Mouse (Mus musculus): ENCODE data around the gene Nol10. TPM values are rescaled to one million over a fixed set of nuclear protein-coding genes. Genes with fewer than 3 reads are reported as not detected.

Gene Nol10
- polyA plus RNA-seq, 1 experiment from 2014 or later: 30.6 TPM

GRCm38 (mm10) chr12:17471405-17471804 is 123.1 kb downstream of the Nol10 start:
- Histone ChIP-seq H3K36me3 (no peaks in the 10 kb centered on the region), H3K27me3 (no peaks in the 10 kb centered on the region), H3K4me1 (no peaks in the 10 kb centered on the region), H3K27ac (replicated peaks) (no peak overlapping the region), H3K4me2 (replicated peaks) (no peak overlapping the region), H3K9me3 (no peaks in the 10 kb centered on the region), H3K4me3 (no peak overlapping the region), H3K9ac (replicated peaks) (no peak overlapping the region)
- no peak for ATAC-seq (ENCODE audit: low FRiP score, low read depth)
- WGBS: 92% methylated on average over 1 of the region's 1 CpGs

GRCm38 (mm10) chr12:17473128-17473527 is 124.9 kb downstream of the Nol10 start:
- no peak for ATAC-seq (ENCODE audit: low FRiP score, low read depth)
- no peaks in the 10 kb centered on the region for H3K36me3 ChIP-seq
- 92% methylated on average over 3 of the region's 3 CpGs for WGBS
- no peak overlapping the region for H3K4me3 ChIP-seq
- H3K4me1 ChIP-seq: no peaks in the 10 kb centered on the region
- H3K4me2 ChIP-seq (replicated peaks): no peak overlapping the region
- no peaks in the 10 kb centered on the region for H3K9me3 ChIP-seq
- H3K9ac ChIP-seq (replicated peaks): no peak overlapping the region
- no peaks in the 10 kb centered on the region for H3K27me3 ChIP-seq
- no peak overlapping the region for H3K27ac ChIP-seq (replicated peaks)

- Histone ChIP-seq H3K9me3 (no peaks in the 10 kb centered on the region), H3K4me2 (replicated peaks) (no peak overlapping the region), H3K4me3 (no peak overlapping the region), H3K9ac (replicated peaks) (no peak overlapping the region), H3K4me1 (no peaks in the 10 kb centered on the region), H3K27me3 (no peaks in the 10 kb centered on the region), H3K36me3 (no peaks in the 10 kb centered on the region), H3K27ac (replicated peaks) (no peak overlapping the region)
- ATAC-seq (ENCODE audit: low FRiP score, low read depth): no peak
- 94% methylated on average over 3 of the region's 3 CpGs for WGBS
Measured at GRCm38 (mm10) chr12:17473862-17474261, 125.6 kb downstream of the Nol10 start.

GRCm38 (mm10) chr12:17474681-17475080 is 126.4 kb downstream of the Nol10 start:
- WGBS: 80% methylated on average over 4 of the region's 4 CpGs

GRCm38 (mm10) chr12:17475146-17475545 is 126.9 kb downstream of the Nol10 start:
- ATAC-seq (ENCODE audit: low FRiP score, low read depth): no peak
- no peaks in the 10 kb centered on the region for H3K9me3 ChIP-seq
- no peaks in the 10 kb centered on the region for H3K4me1 ChIP-seq
- no peak overlapping the region for H3K27ac ChIP-seq (replicated peaks)
- no peak overlapping the region for H3K4me2 ChIP-seq (replicated peaks)
- no peaks in the 10 kb centered on the region for H3K27me3 ChIP-seq
- H3K9ac ChIP-seq (replicated peaks): no peak overlapping the region
- 82% methylated on average over 4 of the region's 4 CpGs for WGBS
- H3K4me3 ChIP-seq: no peak overlapping the region
- H3K36me3 ChIP-seq: no peaks in the 10 kb centered on the region

More at GRCm38 (mm10) chr12:17474681-17475080, 126.4 kb downstream of the Nol10 start:
- no peaks in the 10 kb centered on the region for H3K36me3 ChIP-seq
- no peaks in the 10 kb centered on the region for H3K27me3 ChIP-seq
- H3K4me2 ChIP-seq (replicated peaks): no peak overlapping the region
- H3K4me1 ChIP-seq: no peaks in the 10 kb centered on the region
- H3K27ac ChIP-seq (replicated peaks): no peak overlapping the region
- ATAC-seq (ENCODE audit: low FRiP score, low read depth): no peak
- no peak overlapping the region for H3K4me3 ChIP-seq
- no peaks in the 10 kb centered on the region for H3K9me3 ChIP-seq
- H3K9ac ChIP-seq (replicated peaks): no peak overlapping the region

- 90% methylated on average over 12 of the region's 12 CpGs for WGBS
- Histone ChIP-seq H3K9ac (replicated peaks) (no peak overlapping the region), H3K4me2 (replicated peaks) (no peak overlapping the region), H3K4me1 (no peaks in the 10 kb centered on the region), H3K27ac (replicated peaks) (no peak overlapping the region), H3K27me3 (no peaks in the 10 kb centered on the region), H3K9me3 (no peaks in the 10 kb centered on the region), H3K4me3 (no peak overlapping the region), H3K36me3 (no peaks in the 10 kb centered on the region)
- no peak for ATAC-seq (ENCODE audit: low FRiP score, low read depth)
Measured at GRCm38 (mm10) chr12:17478196-17478595, 129.9 kb downstream of the Nol10 start.

- no peak for ATAC-seq (ENCODE audit: low FRiP score, low read depth)
- H3K4me2 ChIP-seq (replicated peaks): no peak overlapping the region
- no peaks in the 10 kb centered on the region for H3K9me3 ChIP-seq
- H3K4me1 ChIP-seq: no peaks in the 10 kb centered on the region
- H3K36me3 ChIP-seq: no peaks in the 10 kb centered on the region
- H3K27me3 ChIP-seq: no peaks in the 10 kb centered on the region
- no peak overlapping the region for H3K9ac ChIP-seq (replicated peaks)
- H3K27ac ChIP-seq (replicated peaks): no peak overlapping the region
- H3K4me3 ChIP-seq: no peak overlapping the region
- WGBS: 91% methylated on average over 2 of the region's 2 CpGs
Measured at GRCm38 (mm10) chr12:17478856-17479255, 130.6 kb downstream of the Nol10 start.

Small RNAs within 50 kb of the gene (microRNA-seq; reads per million reads assigned to microRNA genes)
- 22.1 reads per million, percentile 34 among the genes with 10 or more reads in this experiment for gene Mir3066

Other genes starting within 250 kb of the Nol10 start
- 1.3 and 1.4 TPM in 2 replicates for gene Kcnf1, start 171.6 kb upstream of the Nol10 start, polyA plus RNA-seq (2016; fragmentation: Nextera tagmentation; extraction: Ambion mirVana)
- 443 and 445 TPM in 2 replicates for gene Pdia6, start 81.9 kb upstream of the Nol10 start, polyA plus RNA-seq (2016; fragmentation: Nextera tagmentation; extraction: Ambion mirVana)
- 0.30 and 0.55 TPM in 2 replicates for gene Atp6v1c2, start 19.1 kb upstream of the Nol10 start, polyA plus RNA-seq (2016; fragmentation: Nextera tagmentation; extraction: Ambion mirVana)
- gene Odc1, start 196.3 kb downstream of the Nol10 start, polyA plus RNA-seq (2016; fragmentation: Nextera tagmentation; extraction: Ambion mirVana): 248 and 264 TPM in 2 replicates

Measured in midbrain, embryonic 12.5 days (tissue).